Mouse (Mus musculus): ENCODE measurements around the gene Tedc2.

GRCm38 (mm10) chr17:24174259-24174658 is 46.4 kb downstream of the Tedc2 start:
- TF ChIP-seq POLR2A (IDR thresholded peaks at IDR 0.05; ENCODE audit: insufficient read length, low read depth) (no peak), POLR2AphosphoS2 (IDR thresholded peaks at IDR 0.05; ENCODE audit: insufficient read length, low read depth) (no peak), USF1 (IDR thresholded peaks at IDR 0.05; ENCODE audit: low read depth) (no peak), TCF3 (IDR thresholded peaks at IDR 0.05; ENCODE audit: insufficient read length, low read depth) (no peak), MYOD1 (IDR thresholded peaks at IDR 0.05; ENCODE audit: control insufficient read depth in 1 of 3, insufficient read length in 2 of 3, low read depth in 2 of 3) (no peak)
